Mouse (Mus musculus) forebrain, embryonic 16.5 days (tissue): ENCODE results near the gene Lgals9. TPM values are rescaled to one million over a fixed set of nuclear protein-coding genes. Genes with fewer than 3 reads are reported as not detected.
"Not testable (repeated sequence)": the region's sequence is repeated elsewhere in the genome, so short reads cannot be mapped to it uniquely, and the experiment has no call there.

ENCODE experiments used
- ATAC-seq: fragments of 200-750 bp; cut with Nextera tagmentation; 2 replicates; pipeline ENCODE4 v1.8.0; 2017; ENCODE audit warnings: mild to moderate bottlenecking, moderate library complexity
- H3K27ac ChIP-seq: fragments of 300-500 bp; sonication (generic); 2 replicates; pipeline ENCODE4 v1.5.1; 2014; ENCODE audit warnings: low read length, control low read depth
- H3K27me3 ChIP-seq: fragments of 300-500 bp; sonication (generic); replicated peaks from 2 replicates; pipeline ENCODE4 v1.6.1; 2014; ENCODE audit warnings: low read length; ENCODE audit not compliant: control insufficient read depth, insufficient read depth
- H3K36me3 ChIP-seq: fragments of 300-500 bp; sonication (generic); 2 replicates; pipeline ENCODE4 v1.6.1; 2014; ENCODE audit not compliant: control insufficient read depth, insufficient read depth
- H3K4me1 ChIP-seq: fragments of 300-500 bp; sonication (generic); replicated peaks from 2 replicates; pipeline ENCODE4 v1.6.1; 2014; ENCODE audit warnings: low read length; ENCODE audit not compliant: control insufficient read depth, insufficient read depth
- H3K4me2 ChIP-seq: fragments of 300-500 bp; sonication (generic); 2 replicates; pipeline ENCODE4 v1.6.1; 2014; ENCODE audit warnings: mild to moderate bottlenecking, low read length, control low read depth
- H3K4me3 ChIP-seq: fragments of 300-500 bp; sonication (generic); replicated peaks from 2 replicates; pipeline ENCODE4 v1.5.1; 2014; ENCODE audit warnings: mild to moderate bottlenecking, low read length, control low read depth
- H3K9ac ChIP-seq: fragments of 300-500 bp; sonication (generic); replicated peaks from 2 replicates; pipeline ENCODE4 v1.6.1; 2014; ENCODE audit warnings: low read depth, low read length, control low read depth
- H3K9me3 ChIP-seq: fragments of 300-500 bp; sonication (generic); 2 replicates; pipeline ENCODE4 v1.6.1; 2016; ENCODE audit warnings: low read length; ENCODE audit not compliant: control insufficient read depth
- WGBS: fragments of 180-500 bp; shearing (Covaris S2); extraction: QIAGEN DNeasy Blood & Tissue Kit; methylation state at CpG from one replicate; pipeline ENCODE4 v1.1.7; 2014; 5-methylcytosine and 5-hydroxymethylcytosine counted together
- polyA plus RNA-seq: library from polyadenylated mRNA; unstranded; fragments of >200 nt; fragmentation: Nextera tagmentation; extraction: Ambion mirVana; gene quantifications from 2 replicates; pipeline ENCODE4 v1.2.1, GENCODE M21; 2015

Lgals9 gene
- polyA plus RNA-seq, 1 experiment from 2014 or later = 6.8 TPM

- Histone ChIP-seq H3K4me1 (no peaks in the 10 kb centered on the region), H3K9ac (no peak overlapping the region), H3K36me3 (no peaks in the 10 kb centered on the region), H3K9me3 (no peaks in the 10 kb centered on the region), H3K27me3 (no peaks in the 10 kb centered on the region), H3K4me2 (no peak overlapping the region), H3K4me3 (no peak overlapping the region), H3K27ac (no peak overlapping the region)
- ATAC-seq = no peak
- WGBS = 84% methylated on average over 7 of the region's 7 CpGs
These were observed 24.1 kb upstream of the Lgals9 start for GRCm38 (mm10) chr11:79008891-79009290.

- Histone ChIP-seq H3K27me3 (no peaks in the 10 kb centered on the region), H3K27ac (no peak overlapping the region), H3K9me3 (no peaks in the 10 kb centered on the region), H3K9ac (no peak overlapping the region), H3K4me1 (no peaks in the 10 kb centered on the region), H3K36me3 (no peaks in the 10 kb centered on the region), H3K4me3 (no peak overlapping the region), H3K4me2 (no peak overlapping the region)
- WGBS = 90% methylated on average over 6 of the region's 6 CpGs
- ATAC-seq = no peak
These were observed 23.4 kb upstream of the Lgals9 start for GRCm38 (mm10) chr11:79008007-79008775.

GRCm38 (mm10) chr11:79007356-79007755, 22.6 kb upstream of the Lgals9 start:
- not testable (repeated sequence) for H3K4me3 ChIP-seq, H3K9ac ChIP-seq, H3K27ac ChIP-seq, H3K27me3 ChIP-seq, H3K9me3 ChIP-seq, H3K4me2 ChIP-seq, H3K36me3 ChIP-seq, ATAC-seq, H3K4me1 ChIP-seq
- WGBS = 88% methylated on average over 3 of the region's 3 CpGs

- no peak for ATAC-seq
- H3K27ac ChIP-seq = no peak overlapping the region
- H3K27me3 ChIP-seq = no peaks in the 10 kb centered on the region
- H3K36me3 ChIP-seq = no peaks in the 10 kb centered on the region
- WGBS = 60% methylated on average over 5 of the region's 5 CpGs
- no peaks in the 10 kb centered on the region for H3K9me3 ChIP-seq
- no peaks in the 10 kb centered on the region for H3K4me1 ChIP-seq
- H3K4me2 ChIP-seq = no peak overlapping the region
- H3K4me3 ChIP-seq = no peak overlapping the region
- no peak overlapping the region for H3K9ac ChIP-seq
These were observed 21.7 kb upstream of the Lgals9 start for GRCm38 (mm10) chr11:79006417-79006816.

- Histone ChIP-seq H3K27me3 (no peaks in the 10 kb centered on the region), H3K4me1 (no peaks in the 10 kb centered on the region), H3K27ac (no peak overlapping the region), H3K36me3 (no peaks in the 10 kb centered on the region), H3K9ac (no peak overlapping the region), H3K9me3 (no peaks in the 10 kb centered on the region), H3K4me3 (no peak overlapping the region), H3K4me2 (no peak overlapping the region)
- ATAC-seq = no peak
- WGBS = 87% methylated on average over 14 of the region's 14 CpGs
These were observed 21.0 kb upstream of the Lgals9 start for GRCm38 (mm10) chr11:79005578-79006394.

GRCm38 (mm10) chr11:79003769-79004638, 19.3 kb upstream of the Lgals9 start:
- H3K36me3 ChIP-seq = no peaks in the 10 kb centered on the region
- H3K4me2 ChIP-seq = no peak overlapping the region
- H3K4me3 ChIP-seq = no peak overlapping the region
- no peak overlapping the region for H3K9ac ChIP-seq
- 88% methylated on average over 10 of the region's 10 CpGs for WGBS
- no peaks in the 10 kb centered on the region for H3K27me3 ChIP-seq
- H3K4me1 ChIP-seq = no peaks in the 10 kb centered on the region
- no peaks in the 10 kb centered on the region for H3K9me3 ChIP-seq
- ATAC-seq = no peak
- no peak overlapping the region for H3K27ac ChIP-seq

- Histone ChIP-seq H3K4me2 (no peak overlapping the region), H3K27ac (no peak overlapping the region), H3K27me3 (no peaks in the 10 kb centered on the region), H3K9me3 (no peaks in the 10 kb centered on the region), H3K4me3 (no peak overlapping the region), H3K4me1 (no peaks in the 10 kb centered on the region), H3K36me3 (no peaks in the 10 kb centered on the region), H3K9ac (no peak overlapping the region)
- 88% methylated on average over 11 of the region's 11 CpGs for WGBS
- no peak for ATAC-seq
These were observed 18.5 kb upstream of the Lgals9 start for GRCm38 (mm10) chr11:79003053-79003768.

GRCm38 (mm10) chr11:79002551-79002951, 17.8 kb upstream of the Lgals9 start:
- Histone ChIP-seq H3K4me3 (no peak overlapping the region), H3K27me3 (no peaks in the 10 kb centered on the region), H3K9ac (no peak overlapping the region), H3K36me3 (no peaks in the 10 kb centered on the region), H3K9me3 (no peaks in the 10 kb centered on the region), H3K27ac (no peak overlapping the region), H3K4me2 (no peak overlapping the region), H3K4me1 (no peaks in the 10 kb centered on the region)
- ATAC-seq = no peak
- 83% methylated on average over 5 of the region's 5 CpGs for WGBS
